Mouse (Mus musculus): ENCODE data around the gene Lum.

The Lum gene

DNA sequence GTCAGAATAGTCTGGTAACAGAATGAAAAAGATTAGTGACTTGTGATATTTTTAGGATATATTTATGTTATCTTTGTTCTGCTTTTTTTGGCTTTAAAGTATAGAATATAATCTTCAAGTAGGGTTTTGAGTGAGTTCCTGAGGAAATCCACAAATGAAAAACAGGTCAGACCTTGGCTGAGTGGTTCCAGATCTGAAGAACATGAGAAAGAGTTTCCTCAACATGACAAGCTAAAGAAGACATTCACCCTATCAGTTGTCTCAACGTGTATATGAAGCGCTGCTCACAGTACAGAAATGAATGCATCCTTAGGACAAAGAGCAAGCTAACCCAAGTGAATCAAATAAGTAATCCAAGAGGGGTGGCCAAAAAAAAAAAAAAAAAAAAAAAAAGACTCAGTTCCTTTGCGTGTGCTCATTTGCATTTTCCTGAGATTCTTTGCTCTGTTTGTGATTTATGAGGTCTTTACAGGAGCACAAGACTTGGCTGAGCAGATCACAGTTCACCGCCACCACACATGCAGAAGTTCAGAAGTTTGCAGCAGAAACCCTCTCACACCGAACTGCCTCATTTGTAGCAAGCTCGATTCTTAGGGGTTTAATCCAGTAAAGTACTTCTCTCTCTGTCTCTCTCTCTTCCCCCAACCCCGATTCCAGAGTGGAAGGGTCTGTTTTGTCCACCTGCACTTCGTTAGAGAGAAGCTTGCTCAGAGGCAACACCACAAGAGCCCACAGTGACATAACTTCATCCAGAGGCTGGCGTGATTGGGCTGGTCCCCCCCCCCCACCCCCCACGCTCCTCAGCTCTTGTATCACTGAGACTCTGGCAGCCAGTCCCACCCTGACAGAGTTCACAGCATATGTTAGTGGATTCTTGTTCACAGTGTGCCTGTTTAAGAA, at the start of gene Lum:
TSS of gene Lum (plus strand) at position 172 of the 900 bp plus-strand sequence.
- no peak for DNase-seq (ENCODE audit: low spot score in 2 of 2)

DNA sequence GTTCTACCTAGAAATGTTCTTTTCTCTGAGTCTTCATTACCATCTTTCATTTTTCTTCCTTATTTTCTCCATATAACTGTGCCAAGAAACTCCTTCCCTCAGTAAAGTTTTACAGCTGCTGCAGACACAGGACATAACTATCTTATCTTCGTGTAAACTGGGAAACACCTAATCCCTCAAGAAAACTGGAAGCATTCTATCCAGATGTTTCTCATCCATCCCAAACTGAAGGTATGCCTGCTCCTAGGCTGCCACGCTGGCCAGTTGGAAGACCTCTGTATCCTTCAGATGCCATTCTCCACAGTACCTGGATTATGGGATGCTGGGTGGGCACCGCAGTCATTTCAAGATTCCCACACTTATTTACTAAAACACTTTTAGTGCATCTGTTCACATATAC, 41.6 kb upstream of the Lum start:
- no peak for DNase-seq (ENCODE audit: low spot score in 2 of 2)

DNA sequence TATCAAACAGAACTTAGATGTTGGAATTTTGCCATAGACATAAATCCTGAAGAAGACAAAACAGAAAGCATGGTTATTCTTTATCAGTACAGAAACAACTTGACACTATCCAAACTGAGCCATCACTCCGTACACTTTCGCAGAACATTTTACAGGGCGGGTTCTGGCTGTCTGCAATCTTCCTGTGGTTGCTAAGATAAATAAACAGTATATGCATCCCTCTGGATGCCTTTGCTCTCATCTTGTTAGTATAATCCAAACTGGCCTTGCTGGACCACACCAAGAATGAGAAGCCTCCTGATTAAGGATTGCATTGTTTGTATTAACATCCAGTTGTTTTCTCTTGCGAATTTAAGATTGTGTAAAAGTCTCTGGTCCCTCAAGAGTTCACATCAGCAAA, 29.2 kb upstream of the Lum start:
- DNase-seq (ENCODE audit: low spot score in 2 of 2), result no peak

DNA sequence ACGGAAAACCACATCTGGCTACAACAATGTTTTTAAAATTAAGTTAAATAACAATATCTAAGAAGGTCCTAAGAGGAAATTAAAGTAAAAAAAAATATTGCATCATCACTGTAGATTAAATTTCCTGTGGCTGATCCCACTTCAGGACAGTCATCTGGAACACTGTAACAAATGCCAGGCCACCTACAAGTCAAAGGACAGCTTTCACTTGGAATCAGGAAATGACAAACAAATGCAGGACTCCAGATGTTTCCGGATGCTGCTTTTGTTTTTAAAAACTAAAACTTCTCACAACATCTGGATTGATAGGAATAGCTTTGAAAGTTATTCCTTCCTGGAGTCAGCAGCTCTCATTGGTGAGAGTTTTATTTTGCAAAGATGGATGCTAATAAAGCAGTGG, 28.0 kb upstream of the Lum start:
- DNase-seq (ENCODE audit: low spot score in 2 of 2), result no peak

GRCm38 (mm10) chr10:97538202-97538601, 26.7 kb upstream of the Lum start:
- DNase-seq (ENCODE audit: low spot score in 2 of 2), result no peak

- DNase-seq (ENCODE audit: low spot score in 2 of 2), result no peak
These were observed 17.2 kb upstream of the Lum start for GRCm38 (mm10) chr10:97547740-97548139.

DNA sequence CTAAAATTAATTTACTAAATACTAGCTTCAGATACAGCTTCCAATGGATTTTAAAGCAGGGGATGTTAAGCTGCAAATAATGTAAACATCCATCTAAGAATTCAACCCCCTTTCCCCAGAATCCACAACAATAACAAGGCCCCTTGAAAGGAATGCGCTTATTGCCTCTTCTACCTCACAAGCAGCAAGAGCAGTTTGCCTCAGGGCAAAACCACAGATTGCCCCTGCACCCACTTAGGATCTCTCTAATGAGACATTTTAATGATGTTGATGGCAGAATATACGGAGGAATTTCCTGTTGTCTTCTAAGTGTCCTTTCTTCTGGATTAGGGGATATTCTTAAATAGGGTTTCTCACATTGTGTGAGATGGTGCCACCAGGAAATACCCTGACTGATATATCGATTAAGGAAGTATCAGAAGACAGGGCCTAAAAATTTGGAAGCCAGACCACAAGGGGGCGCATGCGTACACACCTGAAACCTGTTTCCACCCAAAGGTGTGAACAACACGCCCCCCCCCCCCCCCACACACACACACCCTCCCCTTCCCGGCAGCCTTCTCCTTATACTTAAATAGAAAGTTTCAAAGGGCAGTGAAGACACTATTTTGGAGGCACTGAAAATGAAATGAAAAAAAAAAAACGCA, 2.7 kb downstream of the Lum start:
- DNase-seq (ENCODE audit: low spot score in 2 of 2), result no peak

GRCm38 (mm10) chr10:97582543-97583231, 17.8 kb downstream of the Lum start:
- no peak for DNase-seq (ENCODE audit: low spot score in 2 of 2)

GRCm38 (mm10) chr10:97584176-97584575, 19.2 kb downstream of the Lum start:
- DNase-seq (ENCODE audit: low spot score in 2 of 2), result no peak

DNA sequence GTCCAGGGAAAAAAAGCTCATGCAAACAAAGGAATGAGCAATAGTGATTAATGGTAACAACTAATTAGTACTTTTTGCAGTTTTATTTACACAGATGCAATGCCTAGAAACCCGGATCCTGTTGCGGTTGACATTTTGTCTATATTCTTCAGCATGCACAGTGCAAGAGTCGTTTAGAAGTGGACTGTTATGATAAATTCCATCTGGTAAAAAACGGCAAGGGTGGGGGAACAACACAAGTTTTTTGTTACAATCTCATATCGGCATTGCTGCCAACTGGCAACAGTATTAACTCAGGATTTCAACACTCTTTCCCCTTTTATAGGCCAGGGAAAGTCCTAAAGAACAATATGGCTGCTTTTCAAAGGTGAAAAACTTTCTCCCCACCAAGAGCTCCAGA, 22.2 kb downstream of the Lum start:
- DNase-seq (ENCODE audit: low spot score in 2 of 2), result no peak

DNA sequence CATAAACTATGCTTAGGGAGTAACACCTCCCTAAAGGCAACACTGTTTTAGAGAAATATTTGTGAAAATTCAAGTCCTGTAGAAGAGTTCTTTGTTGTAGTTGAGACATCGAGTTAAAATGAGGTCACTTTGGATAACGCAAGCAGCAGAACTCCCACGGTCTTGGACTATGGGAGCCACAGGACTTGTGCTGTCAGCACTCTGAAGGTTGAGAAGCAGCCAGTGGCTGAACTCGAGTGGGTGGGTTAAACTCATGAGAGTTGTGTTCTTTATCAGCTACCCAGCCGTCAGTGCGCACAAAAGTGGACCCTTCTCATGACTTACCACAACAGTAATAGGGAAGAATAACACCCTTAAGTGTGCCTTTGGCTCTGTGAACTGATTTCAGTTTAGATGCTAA, 24.6 kb downstream of the Lum start:
- no peak for DNase-seq (ENCODE audit: low spot score in 2 of 2)

DNA sequence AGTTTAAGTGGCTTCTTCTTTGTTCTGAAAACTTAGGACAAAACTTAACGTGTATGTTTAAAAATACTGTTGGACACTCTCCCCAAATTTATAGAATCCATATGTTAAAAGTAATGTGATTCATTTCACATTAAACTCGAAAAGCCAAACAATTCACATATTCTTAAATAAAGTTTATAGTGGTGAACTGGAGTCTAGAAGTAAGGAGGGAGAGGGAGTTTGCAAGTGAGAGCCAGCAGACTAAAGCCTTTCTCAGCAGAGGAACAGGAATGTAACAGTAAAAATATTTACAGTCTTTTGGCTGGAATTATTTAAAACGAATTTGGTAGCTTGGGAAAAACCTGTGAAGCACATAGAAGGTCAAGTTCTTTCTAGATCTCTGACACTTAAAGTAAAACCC, 26.1 kb downstream of the Lum start:
- no peak for DNase-seq (ENCODE audit: low spot score in 2 of 2)

DNA sequence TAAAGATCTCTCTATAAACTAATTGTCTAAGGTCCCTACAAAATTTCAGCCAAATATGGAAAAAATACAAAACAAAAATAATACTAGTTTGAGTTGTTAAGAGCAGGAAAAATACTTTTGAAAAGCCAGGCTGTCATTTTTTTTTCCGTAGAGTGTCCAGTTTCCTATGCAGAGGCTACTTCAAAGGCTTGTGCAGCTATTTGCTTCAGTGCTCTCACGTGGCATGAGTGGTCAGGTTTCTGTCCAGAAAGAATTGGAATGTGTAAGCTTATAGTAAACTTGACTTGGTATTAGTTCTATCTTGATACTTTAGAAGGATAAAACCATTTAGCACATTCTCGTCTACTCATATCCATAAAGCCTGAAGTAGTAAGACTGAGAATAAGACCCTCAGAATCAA, 26.8 kb downstream of the Lum start:
- DNase-seq (ENCODE audit: low spot score in 2 of 2), result no peak

GRCm38 (mm10) chr10:97595680-97596079, 30.8 kb downstream of the Lum start:
- no peak for DNase-seq (ENCODE audit: low spot score in 2 of 2)

GRCm38 (mm10) chr10:97601744-97602143, 36.8 kb downstream of the Lum start:
- no peak for DNase-seq (ENCODE audit: low spot score in 2 of 2)

GRCm38 (mm10) chr10:97603256-97603655, 38.3 kb downstream of the Lum start:
- DNase-seq (ENCODE audit: low spot score in 2 of 2), result no peak

DNA sequence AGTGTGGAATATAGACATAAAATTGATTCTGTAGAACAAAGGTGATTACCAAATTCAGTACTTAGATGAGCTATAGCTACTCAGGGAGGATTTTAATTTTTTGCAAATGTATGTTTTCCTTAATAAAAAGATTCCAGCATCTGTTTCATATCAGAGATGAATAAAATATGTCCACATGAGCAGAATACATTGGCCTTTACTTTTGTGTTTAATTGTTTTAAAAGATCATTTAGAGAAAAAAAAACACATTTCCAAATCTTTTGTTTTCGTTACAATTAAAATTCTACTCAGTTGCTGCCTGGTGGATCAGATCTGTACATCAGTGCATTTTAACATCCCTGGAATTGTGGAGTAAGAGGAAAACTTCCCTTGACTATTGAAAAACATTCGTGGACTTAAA, 41.7 kb downstream of the Lum start, which contains the start of gene Kera:
TSS of gene Kera (plus strand) at position 301 of the 400 bp plus-strand sequence.
- DNase-seq (ENCODE audit: low spot score in 2 of 2), result no peak

Measured in frontal cortex, postnatal 25 days (tissue).